Mouse (Mus musculus): ENCODE measurements around the gene Ube2l3.
"Not testable (repeated sequence)": the region's sequence is repeated elsewhere in the genome, so short reads cannot be mapped to it uniquely, and the experiment has no call there.

Gene Ube2l3

GRCm38 (mm10) chr16:17208389-17209361, 6.2 kb upstream of the Ube2l3 start, which contains the start of gene Rimbp3:
Gene Rimbp3, plus strand, starts transcription at chr16:17208603.
- DNase-seq, result peak; percentile 87

DNA sequence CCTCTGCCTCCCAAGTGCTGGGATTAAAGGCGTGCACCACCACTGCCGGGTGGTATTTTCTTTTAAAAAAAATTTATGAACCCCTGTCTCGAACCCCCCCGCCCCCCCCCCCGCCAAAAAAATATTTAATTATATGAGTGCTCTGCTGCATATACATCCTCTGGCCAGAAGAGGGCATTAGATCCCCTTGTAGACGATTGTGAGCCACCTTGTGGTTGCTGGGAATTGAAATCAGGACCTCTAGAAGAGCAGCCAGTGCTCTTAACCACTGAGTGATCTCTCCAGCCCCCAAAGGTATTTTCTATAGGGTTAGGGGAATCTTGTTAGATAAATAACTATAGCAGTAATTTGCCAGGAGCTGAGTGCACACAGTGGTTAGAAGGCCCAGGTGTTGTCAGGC, 2.5 kb upstream of the Ube2l3 start:
- DNase-seq, result peak; percentile 61

GRCm38 (mm10) chr16:17201977-17202376, 472 bp downstream of the Ube2l3 start:
- no peak for DNase-seq

DNA sequence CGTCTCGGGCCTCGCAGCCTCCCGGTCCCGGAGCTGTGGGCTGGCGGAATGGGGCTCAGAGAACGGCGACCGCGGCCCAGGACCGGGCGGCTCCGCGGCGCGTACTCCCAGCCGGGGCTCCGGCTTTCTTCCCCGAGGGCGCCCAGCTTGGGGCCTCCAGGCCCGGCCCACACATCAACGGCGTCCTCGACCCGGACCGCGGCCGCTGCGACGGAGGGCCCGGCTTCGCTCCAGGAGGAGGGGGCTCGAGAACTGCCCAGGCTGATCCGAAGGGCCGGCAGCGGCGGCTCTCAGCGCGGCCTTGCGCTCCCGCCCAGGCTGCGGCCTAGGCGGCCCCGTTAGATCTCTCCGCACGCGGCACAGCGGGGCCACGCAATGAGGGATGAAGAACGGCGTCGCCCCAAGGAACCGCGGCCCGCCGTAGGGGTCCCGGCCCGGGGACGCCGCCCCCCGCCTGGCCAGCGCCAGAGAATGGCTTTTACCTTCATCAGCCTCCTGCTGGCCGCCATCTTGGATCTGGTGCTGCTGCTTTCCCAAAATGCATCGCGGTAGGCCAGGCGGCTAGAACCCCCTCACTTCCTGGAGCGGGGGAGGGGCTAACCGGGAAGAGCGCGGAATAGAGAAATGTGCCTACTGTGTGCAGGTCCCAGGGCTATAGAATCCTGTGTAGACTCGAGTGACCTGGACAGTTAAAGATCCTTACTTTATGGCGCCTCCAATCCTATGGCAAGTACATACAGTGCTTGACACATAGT, 1.3 kb downstream of the Ube2l3 start:
- DNase-seq, result peak; percentile 90

DNA sequence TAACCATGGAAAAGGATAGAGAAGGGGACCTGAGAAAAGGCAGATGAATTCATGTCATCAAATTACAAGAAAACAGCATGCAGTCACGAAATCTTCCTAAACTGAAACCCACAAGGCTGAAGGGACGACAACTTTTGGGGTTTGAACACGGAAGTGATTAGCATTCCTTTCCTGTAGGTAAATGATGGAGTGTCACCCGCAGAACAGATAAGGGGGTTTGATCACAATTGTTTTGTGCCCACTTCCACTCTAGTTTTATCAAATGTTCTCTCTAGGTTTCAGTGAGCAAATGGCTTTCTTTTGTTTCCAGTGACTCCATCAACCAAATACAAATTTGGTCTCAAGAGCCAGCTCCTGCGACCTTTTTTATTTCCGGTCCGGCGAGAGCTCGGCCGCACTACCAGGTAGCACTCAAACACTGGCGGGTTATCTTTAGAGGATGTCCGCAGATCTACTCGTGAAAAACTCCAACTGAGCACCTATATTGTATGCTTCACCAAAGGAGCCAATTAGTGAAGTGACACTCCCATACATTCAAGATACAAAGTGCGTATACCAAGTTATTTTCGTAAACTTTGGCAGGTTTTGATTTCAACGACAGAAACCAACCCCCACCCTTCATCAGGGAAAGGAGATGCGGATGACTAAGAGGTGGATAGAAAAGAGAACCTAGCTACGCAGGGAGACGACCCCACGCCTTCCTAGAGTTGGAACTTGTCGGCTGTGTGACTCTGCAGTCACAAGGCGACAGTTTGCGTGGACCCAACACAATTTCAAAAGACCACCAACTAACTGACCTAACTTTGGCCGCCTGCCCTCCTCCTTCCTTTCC, 2.1 kb downstream of the Ube2l3 start:
- no peak for DNase-seq

DNA sequence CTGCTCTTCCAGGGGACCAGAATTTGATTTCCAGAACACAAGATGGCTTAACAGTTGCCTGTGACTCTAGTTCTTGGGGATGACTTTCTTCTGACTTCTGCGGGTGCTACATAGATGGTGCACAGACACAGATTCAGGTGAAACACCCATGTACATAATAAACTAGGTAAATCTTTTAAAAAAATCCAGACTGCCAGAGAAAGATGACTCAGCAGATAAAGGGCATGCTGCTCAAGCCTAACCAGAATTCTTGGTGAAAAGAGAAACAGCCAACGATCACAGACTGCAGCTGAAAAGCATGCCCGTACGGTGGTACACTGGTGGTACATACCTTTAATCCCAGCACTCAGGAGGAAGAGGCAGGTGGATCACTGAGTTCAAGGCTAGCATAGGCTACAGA, 8.6 kb downstream of the Ube2l3 start:
- DNase-seq, result no peak

GRCm38 (mm10) chr16:17185475-17185874, 17.0 kb downstream of the Ube2l3 start:
- DNase-seq, result no peak

DNA sequence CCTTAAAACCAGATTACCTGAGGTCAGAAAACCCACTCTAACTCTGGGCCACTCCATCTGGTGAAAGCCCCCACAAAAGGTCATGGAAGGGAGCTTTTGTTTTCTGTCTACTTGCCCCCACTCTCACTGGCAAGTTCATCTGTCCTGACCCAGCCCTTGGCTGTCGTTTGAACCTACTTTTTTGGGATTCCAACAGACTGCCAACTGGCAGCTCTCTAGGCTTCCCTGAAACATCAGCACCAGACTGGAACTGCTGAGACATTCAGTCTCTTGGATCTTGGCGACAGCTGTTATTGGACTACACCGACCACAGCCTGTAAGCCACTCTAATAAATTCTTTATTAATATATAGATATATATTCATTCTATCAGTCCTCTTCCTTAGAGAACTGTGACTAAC, 19.4 kb downstream of the Ube2l3 start:
- no peak for DNase-seq

- DNase-seq, result no peak
Measured at GRCm38 (mm10) chr16:17182136-17182535, 20.3 kb downstream of the Ube2l3 start.

DNA sequence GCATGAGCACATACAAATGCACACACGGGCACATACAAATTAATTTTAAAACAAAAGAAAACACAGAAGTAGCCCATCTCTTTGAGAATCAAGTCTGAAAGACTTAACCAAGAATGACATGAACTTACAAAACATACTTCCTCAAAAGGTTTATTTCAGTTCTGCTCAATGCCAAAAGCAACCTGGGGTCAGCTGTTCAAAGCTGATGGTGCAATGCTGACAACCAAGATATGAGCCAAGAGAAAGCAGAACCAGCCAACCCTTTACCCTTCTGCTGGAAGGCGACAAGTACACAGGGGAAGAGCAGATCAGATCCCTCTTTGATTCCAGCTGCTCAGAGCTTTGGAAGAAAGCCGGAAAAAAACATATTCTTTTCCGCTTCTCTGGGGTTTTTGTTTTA, 21.1 kb downstream of the Ube2l3 start:
- no peak for DNase-seq

GRCm38 (mm10) chr16:17179706-17180105, 22.7 kb downstream of the Ube2l3 start:
- no peak for DNase-seq

DNA sequence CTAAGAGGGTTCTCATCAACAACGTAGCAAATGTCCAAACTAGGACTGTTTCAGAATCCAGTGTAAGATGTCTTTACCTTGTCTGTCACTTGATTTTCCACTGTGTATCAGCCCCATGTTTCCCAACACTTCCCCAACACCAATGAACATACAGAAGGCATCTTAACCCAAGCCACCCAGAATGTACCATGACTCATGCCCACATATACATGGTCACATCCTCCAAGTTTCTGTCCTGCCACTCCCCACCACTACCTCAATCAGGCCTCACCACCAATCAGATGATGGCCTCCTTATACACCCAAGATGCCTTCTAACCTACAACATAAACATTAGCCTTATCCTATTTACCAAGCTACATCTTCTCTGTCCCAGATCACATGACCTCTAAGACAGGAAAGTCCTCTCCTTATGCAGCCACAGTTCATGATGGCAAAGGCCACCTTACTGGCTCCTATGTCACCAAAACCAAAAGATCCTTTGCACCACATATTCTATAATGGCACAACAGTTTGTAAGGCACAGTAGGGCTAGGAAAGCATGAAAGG, 24.8 kb downstream of the Ube2l3 start:
- DNase-seq, result no peak

- no peak for DNase-seq
Measured at GRCm38 (mm10) chr16:17175765-17176164, 26.7 kb downstream of the Ube2l3 start.

DNA sequence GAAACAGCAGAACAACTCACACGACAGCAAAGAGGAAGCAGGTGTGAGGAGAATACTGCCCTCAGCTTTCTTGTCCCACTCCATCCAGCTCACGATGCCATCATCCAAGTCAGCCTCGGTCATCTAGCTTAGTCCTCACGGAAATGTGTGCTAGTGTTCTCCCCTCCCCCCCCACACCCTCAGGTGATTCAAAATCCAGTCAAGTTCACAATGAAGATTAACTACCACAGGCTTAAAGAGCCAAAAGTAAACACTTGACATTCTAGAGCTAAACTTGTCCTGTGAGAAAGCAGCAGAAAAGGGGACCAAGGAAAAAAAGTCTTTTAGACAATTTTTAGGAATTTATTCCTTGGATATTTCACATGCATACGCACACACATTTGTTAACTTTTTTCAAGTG, 34.4 kb downstream of the Ube2l3 start:
- no peak for DNase-seq

DNA sequence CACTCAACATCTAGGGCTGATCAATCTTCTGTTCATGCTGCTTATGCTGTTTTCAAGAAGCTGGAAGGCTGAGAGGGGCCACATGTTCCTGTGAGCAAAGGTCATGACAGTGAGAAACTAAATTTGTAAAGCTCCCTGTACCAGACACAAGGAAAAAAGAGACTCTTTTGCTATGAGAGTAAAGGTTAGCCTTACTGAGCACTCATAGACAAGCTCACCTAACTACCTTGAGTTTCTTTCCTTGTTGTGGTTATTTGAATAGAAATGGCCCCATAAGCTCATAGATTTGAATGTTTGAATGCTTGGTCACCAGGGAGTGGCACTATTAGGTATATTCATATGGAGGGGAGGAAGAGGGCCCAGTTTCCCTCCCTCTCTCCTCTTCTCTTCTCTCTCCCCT, 35.3 kb downstream of the Ube2l3 start:
- DNase-seq, result no peak

- DNase-seq, result not testable (repeated sequence)
Measured at GRCm38 (mm10) chr16:17165478-17165877, 37.0 kb downstream of the Ube2l3 start.

- DNase-seq, result no peak
Measured at GRCm38 (mm10) chr16:17154346-17154745, 48.1 kb downstream of the Ube2l3 start.

DNA sequence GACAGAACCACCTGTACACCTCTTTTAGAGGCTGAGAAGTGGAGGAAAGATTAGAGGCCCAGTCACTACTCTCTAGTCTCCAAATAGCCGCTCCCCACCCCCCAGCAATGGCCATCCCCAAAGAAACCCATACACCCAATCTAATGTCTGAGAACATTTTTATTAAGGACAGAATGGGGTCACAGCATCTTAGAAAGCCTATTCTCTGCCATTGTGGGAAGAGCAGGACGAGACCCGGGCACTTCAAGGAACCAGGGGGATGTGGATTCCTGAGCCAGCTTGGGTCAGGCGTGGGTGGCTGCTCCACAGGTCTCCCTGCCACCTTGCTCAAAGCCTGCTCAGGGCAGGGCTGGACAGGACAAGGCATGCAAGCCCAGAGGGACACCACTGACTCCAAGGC, 50.6 kb downstream of the Ube2l3 start:
- no peak for DNase-seq

DNA sequence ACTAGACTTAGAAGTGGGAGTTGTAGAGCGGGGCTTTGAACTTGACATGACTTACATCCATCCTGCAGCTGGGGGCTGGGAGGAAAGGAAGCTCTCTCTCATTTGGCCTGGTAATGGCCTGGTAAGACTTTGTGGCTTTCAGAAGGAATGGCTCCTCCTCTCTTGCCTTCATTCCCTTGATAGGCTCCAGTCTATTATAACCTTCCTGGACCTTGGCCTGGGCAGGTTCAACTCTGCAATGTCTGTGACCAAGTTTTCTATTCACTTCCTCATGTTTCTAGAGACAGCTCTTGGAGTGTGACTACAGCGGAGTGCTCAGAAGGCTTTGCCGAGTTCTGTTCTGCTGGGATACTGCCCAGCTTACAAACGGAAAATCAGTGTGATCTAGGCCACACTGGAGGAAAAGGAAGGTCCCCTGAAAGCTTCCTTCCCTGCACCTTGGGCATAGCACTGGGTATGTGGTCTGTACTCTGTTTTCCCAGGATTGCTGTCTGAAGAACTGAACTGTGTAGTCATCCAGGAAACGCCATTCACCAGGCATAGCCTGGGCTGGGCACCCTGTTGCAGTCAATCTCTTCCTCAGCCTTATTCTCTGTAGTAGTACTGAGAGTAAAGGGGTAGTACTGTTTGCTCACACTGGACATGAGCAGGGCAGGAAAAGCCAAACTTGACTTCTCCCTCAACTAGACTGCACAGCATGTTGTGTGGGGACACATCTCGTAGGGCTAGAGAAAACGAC, 51.8 kb downstream of the Ube2l3 start:
- DNase-seq, result no peak

- peak; percentile 71 for DNase-seq
Measured at GRCm38 (mm10) chr16:17148084-17148483, 54.4 kb downstream of the Ube2l3 start.

- peak; percentile 33 for DNase-seq
Measured at GRCm38 (mm10) chr16:17147391-17147929, 55.0 kb downstream of the Ube2l3 start.

Measured in thymus, postnatal 14 days (tissue).